In genomic region chr4:70402109-70402819, GRCm38 (mm10) we compare ENCODE assay signal across 9 mouse cellular contexts. TPM values are rescaled to one million over a fixed set of nuclear protein-coding genes. Genes with fewer than 3 reads are reported as not detected.
DNase-seq lines count a peak whose midpoint lies in the region; ATAC-seq and TF ChIP-seq lines count a peak whose summit lies in the region.
"Had no signal": no experiment of that assay in that cellular context is flagged by ENCODE, and none has a peak within 500 bp of the region (broad histone marks: within the 10 kb centered on the region; RNA-seq: fewer than 3 reads in every experiment).

No protein-coding gene starts in this region.

- peak; percentile 69 for TF ChIP-seq CTCF in brain, embryonic 14.5 days (IDR thresholded peaks at IDR 0.05; ENCODE audit: borderline replicate concordance, extremely low read depth, insufficient read depth, insufficient read length)
- peak; percentile 76 for TF ChIP-seq CTCF in stomach, postnatal 0 days (IDR thresholded peaks at IDR 0.05; ENCODE audit: low read depth)

- no peaks in the 10 kb centered on the region for H3K27me3 ChIP-seq in intestine, embryonic 14.5 days (replicated peaks; ENCODE audit: control insufficient read depth, insufficient read depth, low read length)
- H3K27me3 ChIP-seq in intestine, embryonic 15.5 days (replicated peaks), result no peaks in the 10 kb centered on the region
- H3K27me3 ChIP-seq in forebrain, embryonic 14.5 days (replicated peaks; ENCODE audit: control insufficient read depth, insufficient read depth, low read length), result no peaks in the 10 kb centered on the region
- H3K27me3 ChIP-seq in stomach, postnatal 0 days (ENCODE audit: control insufficient read depth, insufficient read depth, low read length), result no peaks in the 10 kb centered on the region
- H3K27me3 ChIP-seq: megakaryocyte, embryonic 14.5 days had no signal

- H3K27ac ChIP-seq in intestine, embryonic 14.5 days (ENCODE audit: low read depth), result no peak overlapping the region
- H3K27ac ChIP-seq in intestine, embryonic 15.5 days, result no peak overlapping the region
- peak overlapping the region; percentile 59; the same call in 1 of the 2 replicates for H3K27ac ChIP-seq in forebrain, embryonic 14.5 days (ENCODE audit: low read depth, low read length)
- H3K27ac ChIP-seq in stomach, postnatal 0 days (replicated peaks), result no peak overlapping the region

- no peak overlapping the region for H3K9ac ChIP-seq in intestine, embryonic 14.5 days (ENCODE audit: low read length)
- H3K9ac ChIP-seq in intestine, embryonic 15.5 days, result no peak overlapping the region
- peak overlapping the region; percentile 9; the same call in 1 of the 2 replicates for H3K9ac ChIP-seq in forebrain, embryonic 14.5 days (ENCODE audit: low read length)
- H3K9ac ChIP-seq in stomach, postnatal 0 days (ENCODE audit: low read length), result no peak overlapping the region

- 71% methylated on average over 9 of the region's 9 CpGs for WGBS in intestine, embryonic 14.5 days
- 59% methylated on average over 9 of the region's 9 CpGs for WGBS in intestine, embryonic 15.5 days
- WGBS in forebrain, embryonic 14.5 days, result 52% methylated on average over 9 of the region's 9 CpGs
- WGBS in stomach, postnatal 0 days, result 63% methylated on average over 9 of the region's 9 CpGs

- no peak for TF ChIP-seq EP300 in stomach, postnatal 0 days (optimal IDR thresholded peaks at IDR 0.05)

- H3K9me3 ChIP-seq in intestine, embryonic 14.5 days (ENCODE audit: control insufficient read depth, low read length), result no peaks in the 10 kb centered on the region
- H3K9me3 ChIP-seq in intestine, embryonic 15.5 days, result no peaks in the 10 kb centered on the region
- H3K9me3 ChIP-seq in forebrain, embryonic 14.5 days (replicated peaks; ENCODE audit: control insufficient read depth, low read length), result no peaks in the 10 kb centered on the region
- H3K9me3 ChIP-seq in stomach, postnatal 0 days (ENCODE audit: control insufficient read depth, low read length), result no peaks in the 10 kb centered on the region
- H3K9me3 ChIP-seq: megakaryocyte, embryonic 14.5 days had no signal

- no peak for ATAC-seq in intestine, embryonic 14.5 days (replicated peaks; ENCODE audit: low FRiP score, low TSS enrichment, low read depth)
- ATAC-seq in intestine, embryonic 15.5 days, result no peak
- ATAC-seq in forebrain, embryonic 14.5 days, result peak; percentile 92
- no peak for ATAC-seq in stomach, postnatal 0 days (ENCODE audit: low FRiP score, low TSS enrichment)
- ATAC-seq in megakaryocyte progenitor cell, adult 5-6 weeks (replicated peaks; ENCODE audit: poor library complexity), result no peak

- peaks cover 38% of the 10 kb centered on the region for H3K36me3 ChIP-seq in intestine, embryonic 14.5 days (ENCODE audit: control insufficient read depth, insufficient read depth, low read length)
- H3K36me3 ChIP-seq in intestine, embryonic 15.5 days, result peaks cover 10% of the 10 kb centered on the region
- peaks cover 40% of the 10 kb centered on the region for H3K36me3 ChIP-seq in forebrain, embryonic 14.5 days (ENCODE audit: control insufficient read depth, insufficient read depth, low read length)
- H3K36me3 ChIP-seq in stomach, postnatal 0 days (ENCODE audit: control insufficient read depth, insufficient read depth, low read length), result no peaks in the 10 kb centered on the region

- peak; percentile 47 for DNase-seq in intestine, embryonic 14.5 days (ENCODE audit: low spot score)
- DNase-seq in brain, embryonic 14.5 days (ENCODE audit: low read depth), result peak; percentile 89
- peak; percentile 82 for DNase-seq in forebrain, embryonic 14.5 days (ENCODE audit: low spot score)
- peak; percentile 36 for DNase-seq in kidney, postnatal 10 days
- peak; percentile 38 for DNase-seq in lung, postnatal 10 days
- DNase-seq in stomach, postnatal 0 days (ENCODE audit: low spot score), result peak; percentile 29

- no peak for TF ChIP-seq POLR2A in brain, embryonic 14.5 days (IDR thresholded peaks at IDR 0.05; ENCODE audit: borderline replicate concordance, extremely low read depth, insufficient read depth, insufficient read length, poor library complexity, severe bottlenecking)

- no peak overlapping the region for H3K4me2 ChIP-seq in intestine, embryonic 14.5 days (ENCODE audit: low read length)
- no peak overlapping the region for H3K4me2 ChIP-seq in intestine, embryonic 15.5 days (replicated peaks)
- H3K4me2 ChIP-seq in forebrain, embryonic 14.5 days (ENCODE audit: low read length), result no peak overlapping the region
- H3K4me2 ChIP-seq in stomach, postnatal 0 days (replicated peaks; ENCODE audit: low read depth), result no peak overlapping the region

- no peak overlapping the region for H3K4me3 ChIP-seq in intestine, embryonic 14.5 days (ENCODE audit: low read depth, low read length)
- H3K4me3 ChIP-seq in intestine, embryonic 15.5 days (replicated peaks), result no peak overlapping the region
- H3K4me3 ChIP-seq in forebrain, embryonic 14.5 days (ENCODE audit: low read depth, low read length), result no peak overlapping the region
- no peak overlapping the region for H3K4me3 ChIP-seq in stomach, postnatal 0 days (ENCODE audit: low read depth, low read length)
- H3K4me3 ChIP-seq: megakaryocyte, embryonic 14.5 days had no signal

- no peaks in the 10 kb centered on the region for H3K4me1 ChIP-seq in intestine, embryonic 14.5 days (replicated peaks; ENCODE audit: control insufficient read depth, insufficient read depth, low read length)
- H3K4me1 ChIP-seq in intestine, embryonic 15.5 days (replicated peaks), result no peaks in the 10 kb centered on the region
- no peaks in the 10 kb centered on the region for H3K4me1 ChIP-seq in forebrain, embryonic 14.5 days (ENCODE audit: control insufficient read depth, insufficient read depth, low read length)
- H3K4me1 ChIP-seq in stomach, postnatal 0 days (replicated peaks; ENCODE audit: control insufficient read depth, insufficient read depth), result no peaks in the 10 kb centered on the region
- H3K4me1 ChIP-seq: megakaryocyte, embryonic 14.5 days had no signal

RNA-seq across cellular contexts. Expression of gene Cdk5rap2, which starts 8.0 kb away (rescaled TPM):
- polyA plus RNA-seq in intestine, embryonic 14.5 days (2014; fragmentation: Nextera tagmentation; extraction: Ambion mirVana), result 20.0 and 21.4 TPM in 2 replicates
- polyA plus RNA-seq in intestine, embryonic 15.5 days (2015; fragmentation: Nextera tagmentation; extraction: Ambion mirVana), result 10.9 and 13.9 TPM in 2 replicates
- polyA plus RNA-seq in brain, embryonic 14.5 days (2012; rRNA removed), result 16.1 and 16.2 TPM in 2 replicates
- polyA plus RNA-seq in forebrain, embryonic 14.5 days (2014; fragmentation: Nextera tagmentation; extraction: Ambion mirVana), result 12.7 and 14.7 TPM in 2 replicates
- polyA plus RNA-seq in stomach, postnatal 0 days (2015; fragmentation: Nextera tagmentation; extraction: Ambion mirVana), result 3.4 and 5.1 TPM in 2 replicates
- total RNA-seq in megakaryocyte progenitor cell, adult 5-6 weeks (2015), result 12.9 and 15.3 TPM in 2 replicates
- total RNA-seq in megakaryocyte progenitor cell, adult 5-6 weeks (2017), result 24.7 and 27.7 TPM in 2 replicates

Comparison
In these comparisons a context has a peak if more than half of its experiments do, and no peak if none do; other contexts are left out.
1. DNase-seq: peak in every context shown above with its lines; median percentile 89 in brain, embryonic 14.5 days; 82 in forebrain, embryonic 14.5 days; 47 in intestine, embryonic 14.5 days; 38 in lung, postnatal 10 days; 36 in kidney, postnatal 10 days; 29 in stomach, postnatal 0 days.